13 mouse cellular contexts compared by ENCODE assay signal in the genomic region with DNA sequence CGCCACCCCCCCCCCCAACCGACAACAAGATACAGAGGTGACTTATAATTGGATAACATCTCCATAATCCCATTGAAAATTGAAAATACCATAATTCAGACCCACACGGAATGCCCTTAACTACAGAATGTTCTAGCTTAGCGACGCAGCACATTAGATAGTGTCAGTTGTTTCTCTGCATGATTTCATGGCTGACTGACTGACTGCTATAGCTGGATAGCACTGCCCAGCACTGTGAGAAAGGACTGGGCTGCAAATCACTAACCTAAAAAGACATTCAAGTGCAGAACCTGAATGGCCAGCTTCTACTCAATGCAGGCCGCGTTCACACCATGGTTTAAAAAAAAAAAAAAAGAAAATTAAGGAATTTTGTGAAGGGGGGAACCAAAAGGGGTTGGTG.
"Had no signal": no experiment of that assay in that cellular context is flagged by ENCODE, and none has a peak within 500 bp of the region (broad histone marks: within the 10 kb centered on the region; RNA-seq: fewer than 3 reads in every experiment).

No protein-coding gene starts in this region.

- H3K36me3 ChIP-seq: lung, embryonic 15.5 days; midbrain, embryonic 13.5 days; midbrain, embryonic 15.5 days; neural tube, embryonic 12.5 days; stomach, embryonic 15.5 days had no signal

- DNase-seq: lung, adult 2 months; lung, postnatal 14 days; right cerebral cortex, postnatal 14 days had no signal

- ATAC-seq: liver, postnatal 0 days; lung, postnatal 0 days; midbrain, embryonic 13.5 days; midbrain, embryonic 15.5 days had no signal

- H3K4me3 ChIP-seq: lung, embryonic 15.5 days; midbrain, embryonic 13.5 days; midbrain, embryonic 15.5 days; neural tube, embryonic 12.5 days; stomach, embryonic 15.5 days had no signal

- H3K9me3 ChIP-seq: lung, embryonic 15.5 days; midbrain, embryonic 13.5 days; midbrain, embryonic 15.5 days; neural tube, embryonic 12.5 days; stomach, embryonic 15.5 days had no signal

- H3K27me3 ChIP-seq: lung, embryonic 15.5 days; megakaryocyte, embryonic 14.5 days; midbrain, embryonic 13.5 days; midbrain, embryonic 15.5 days; neural tube, embryonic 12.5 days; stomach, embryonic 15.5 days had no signal

- H3K9ac ChIP-seq: liver, postnatal 0 days; lung, embryonic 15.5 days; midbrain, embryonic 13.5 days; midbrain, embryonic 15.5 days; neural tube, embryonic 12.5 days; stomach, embryonic 15.5 days had no signal

- H3K27ac ChIP-seq: lung, embryonic 15.5 days; midbrain, embryonic 13.5 days; midbrain, embryonic 15.5 days; neural tube, embryonic 12.5 days; stomach, embryonic 15.5 days; stomach, postnatal 0 days had no signal

- H3K4me2 ChIP-seq: lung, embryonic 15.5 days; midbrain, embryonic 11.5 days; midbrain, embryonic 13.5 days; midbrain, embryonic 15.5 days; neural tube, embryonic 12.5 days; stomach, embryonic 15.5 days had no signal
